Mouse (Mus musculus): ENCODE data around the gene Tob2.

The Tob2 gene

GRCm38 (mm10) chr15:81860471-81861135 is 2.0 kb upstream of the Tob2 start:
- DNase-seq (ENCODE audit: extremely low read depth, insufficient read length, low spot score) = peak; percentile 51

DNA sequence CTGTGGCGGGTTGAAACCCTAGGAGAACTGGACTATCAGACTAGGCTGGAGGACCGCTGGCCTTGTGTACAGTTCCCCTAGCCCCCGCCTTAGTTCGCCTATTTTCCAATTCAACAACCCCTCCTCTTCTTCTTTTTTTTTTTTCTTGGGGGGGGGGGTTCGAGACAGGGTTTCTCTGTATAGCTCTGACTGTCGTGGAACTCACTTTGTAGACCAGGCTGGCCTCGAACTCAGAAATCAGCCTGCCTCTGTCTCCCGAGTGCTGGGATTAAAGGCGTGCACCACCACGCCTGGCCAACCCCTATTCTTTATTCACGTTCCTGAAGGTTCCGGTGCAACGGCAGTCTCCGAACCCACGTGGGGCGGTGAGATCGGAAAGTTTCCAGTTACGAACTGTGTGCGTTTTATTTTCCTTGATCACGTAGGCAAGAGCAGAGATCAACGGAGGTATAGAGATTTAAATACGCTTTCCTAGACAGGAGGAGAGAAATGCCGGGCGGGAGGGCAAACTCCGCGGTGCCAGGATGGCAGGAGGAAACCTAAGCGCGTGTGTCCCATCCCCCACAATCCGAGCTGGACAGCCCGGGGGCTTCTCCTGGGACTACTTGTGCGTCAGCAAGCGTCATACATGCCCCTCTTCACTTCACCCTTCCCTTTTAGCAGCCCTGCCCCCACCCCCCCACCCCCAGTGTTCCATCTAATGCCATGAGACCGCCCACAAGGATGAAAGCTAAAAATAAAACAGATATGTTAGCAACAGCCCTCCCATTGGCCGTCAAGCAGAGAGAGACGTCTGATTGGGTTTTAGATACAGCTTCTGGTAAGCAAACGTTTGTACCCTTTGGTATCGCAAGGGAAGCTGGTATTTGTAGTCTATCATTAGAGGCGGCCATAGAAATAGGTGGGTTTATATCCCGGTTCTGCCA is 997 bp upstream of the Tob2 start:
- DNase-seq (ENCODE audit: extremely low read depth, insufficient read length, low spot score) = peak; percentile 91

GRCm38 (mm10) chr15:81858138-81858516 is 469 bp downstream of the Tob2 start:
- DNase-seq (ENCODE audit: extremely low read depth, insufficient read length, low spot score) = peak; percentile 96

- no peak for DNase-seq (ENCODE audit: extremely low read depth, insufficient read length, low spot score)
These were observed 876 bp downstream of the Tob2 start for GRCm38 (mm10) chr15:81857724-81858116.

- DNase-seq (ENCODE audit: extremely low read depth, insufficient read length, low spot score) = peak; percentile 39
These were observed 1.5 kb downstream of the Tob2 start for GRCm38 (mm10) chr15:81856938-81857723.

DNA sequence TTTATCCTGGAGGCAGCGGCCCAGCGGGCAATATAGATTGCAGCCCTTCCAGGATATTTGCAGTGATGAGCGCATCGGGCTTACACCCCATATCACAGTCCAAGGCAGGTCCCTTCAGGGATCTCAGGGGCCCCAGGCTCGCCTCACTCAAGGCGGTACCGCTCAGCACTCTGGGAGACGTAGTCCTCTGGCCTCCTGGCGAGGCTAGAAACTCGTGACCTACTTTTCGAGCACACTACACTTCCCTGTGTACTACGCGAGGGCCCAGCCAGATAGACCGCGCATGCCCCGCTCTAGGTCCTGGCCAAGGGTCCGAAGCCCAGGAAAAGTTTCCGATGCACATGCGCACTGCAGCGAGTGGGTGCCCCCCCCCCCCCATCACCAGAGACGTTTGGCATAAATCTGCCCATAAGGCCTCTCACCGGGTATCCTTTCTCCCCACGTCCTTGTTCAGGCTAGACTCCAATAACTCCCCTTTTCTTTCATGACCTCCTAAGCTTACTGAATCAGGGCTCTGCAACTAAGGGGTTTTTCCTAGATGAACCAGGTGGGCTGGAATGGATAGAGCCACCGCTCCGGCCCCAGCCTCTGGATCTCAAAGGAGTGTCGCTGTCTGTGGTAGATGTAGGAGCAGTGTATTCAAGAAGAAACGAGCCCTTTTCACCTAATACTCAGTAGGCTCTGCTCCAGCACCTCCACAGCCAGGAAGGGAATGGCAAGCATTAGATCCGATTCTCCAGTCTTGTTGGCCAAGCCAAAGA is 2.4 kb downstream of the Tob2 start:
- DNase-seq (ENCODE audit: extremely low read depth, insufficient read length, low spot score) = peak; percentile 86

GRCm38 (mm10) chr15:81853081-81853480 is 5.5 kb downstream of the Tob2 start:
- no peak for DNase-seq (ENCODE audit: extremely low read depth, insufficient read length, low spot score)

DNA sequence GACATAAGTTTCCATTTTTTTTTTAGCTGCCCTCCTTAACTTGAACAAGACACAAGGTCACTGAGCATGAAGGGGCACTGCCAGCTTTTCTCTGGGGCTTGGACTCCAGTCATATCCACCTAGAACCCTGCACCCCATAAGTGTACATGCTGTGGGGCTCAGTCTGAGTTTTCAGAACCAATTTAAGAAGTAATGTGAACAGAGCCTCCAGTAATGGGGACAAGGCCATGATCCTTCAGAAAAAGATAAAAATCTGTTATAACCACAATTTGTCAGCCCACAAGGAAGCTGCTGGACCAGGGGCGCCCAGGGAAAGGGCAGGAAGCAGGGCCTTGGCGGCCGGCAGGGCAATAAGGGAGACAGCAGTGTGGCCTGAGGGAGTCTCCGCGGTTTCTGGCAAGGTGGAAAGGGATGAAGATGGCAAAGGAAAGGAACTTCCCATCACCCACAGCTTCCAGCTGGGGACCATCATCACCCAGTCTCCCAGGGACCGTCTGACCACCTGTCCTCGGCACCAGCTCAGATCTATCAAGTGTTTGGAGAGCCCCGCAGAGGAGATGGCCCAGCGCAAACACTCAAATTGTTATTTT is 6.1 kb downstream of the Tob2 start:
- DNase-seq (ENCODE audit: extremely low read depth, insufficient read length, low spot score) = no peak

- no peak for DNase-seq (ENCODE audit: extremely low read depth, insufficient read length, low spot score)
These were observed 7.2 kb downstream of the Tob2 start for GRCm38 (mm10) chr15:81851375-81851774.

DNA sequence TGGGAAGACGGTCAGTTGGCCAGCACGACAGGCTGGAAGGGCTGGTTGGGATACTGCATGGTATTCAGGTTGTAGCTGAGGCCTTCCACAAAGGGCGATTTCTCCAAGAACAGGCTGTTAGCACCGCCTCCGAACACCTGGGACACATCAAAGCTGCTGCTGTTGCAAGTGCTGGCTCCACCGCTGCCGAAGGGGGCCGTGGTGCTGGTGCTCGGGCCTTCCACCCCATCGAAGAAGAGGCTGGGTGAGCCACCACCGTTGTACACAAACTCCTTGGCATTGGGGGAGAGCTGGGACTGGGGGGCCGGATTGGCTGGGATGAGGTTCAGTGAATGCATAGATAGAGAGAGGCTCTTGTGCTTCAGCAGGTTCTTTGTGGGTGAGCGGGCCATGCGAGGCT is 7.9 kb downstream of the Tob2 start:
- DNase-seq (ENCODE audit: extremely low read depth, insufficient read length, low spot score) = no peak

DNA sequence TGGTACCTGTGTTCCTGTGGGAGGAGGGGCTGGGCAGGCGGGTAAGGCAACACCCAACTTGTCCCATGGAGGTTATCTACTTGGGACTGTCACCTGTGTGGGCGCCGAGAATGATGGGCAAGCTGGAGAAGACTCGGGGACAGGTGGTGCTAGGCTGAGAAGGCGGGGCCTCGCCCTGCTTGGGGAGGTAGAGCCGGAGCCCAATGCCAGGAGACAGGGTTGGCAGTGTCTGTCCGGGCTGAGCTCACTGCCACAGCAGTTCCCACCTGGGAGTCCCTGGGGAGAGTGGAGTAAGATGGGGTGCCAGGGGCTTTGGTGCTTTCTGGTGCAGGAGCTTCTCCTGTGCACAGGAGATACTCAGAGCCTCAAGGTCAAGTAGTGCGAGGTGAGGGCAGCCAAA is 9.5 kb downstream of the Tob2 start:
- DNase-seq (ENCODE audit: extremely low read depth, insufficient read length, low spot score) = no peak

- DNase-seq (ENCODE audit: extremely low read depth, insufficient read length, low spot score) = peak; percentile 40
These were observed 10.3 kb downstream of the Tob2 start for GRCm38 (mm10) chr15:81848301-81848700.

DNA sequence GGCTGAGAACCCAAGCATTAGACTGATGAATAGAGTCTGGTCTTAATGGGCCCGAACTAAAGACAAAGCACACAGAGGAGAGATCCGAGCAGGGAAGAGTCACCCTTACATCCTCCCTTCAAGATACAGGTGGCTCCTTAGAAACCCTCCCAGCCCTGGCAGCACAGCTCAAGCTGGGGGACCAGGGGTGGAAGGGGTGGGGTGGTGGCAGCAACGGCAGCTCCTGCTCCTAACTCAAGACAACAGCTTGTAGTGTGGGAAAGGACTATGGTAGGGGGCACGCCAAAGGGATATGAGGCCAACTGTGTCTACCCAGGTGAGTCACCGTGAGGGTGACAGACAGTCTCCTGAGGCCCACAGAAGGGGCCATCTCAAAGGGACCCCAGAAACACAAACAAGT is 10.7 kb downstream of the Tob2 start:
- no peak for DNase-seq (ENCODE audit: extremely low read depth, insufficient read length, low spot score)

DNA sequence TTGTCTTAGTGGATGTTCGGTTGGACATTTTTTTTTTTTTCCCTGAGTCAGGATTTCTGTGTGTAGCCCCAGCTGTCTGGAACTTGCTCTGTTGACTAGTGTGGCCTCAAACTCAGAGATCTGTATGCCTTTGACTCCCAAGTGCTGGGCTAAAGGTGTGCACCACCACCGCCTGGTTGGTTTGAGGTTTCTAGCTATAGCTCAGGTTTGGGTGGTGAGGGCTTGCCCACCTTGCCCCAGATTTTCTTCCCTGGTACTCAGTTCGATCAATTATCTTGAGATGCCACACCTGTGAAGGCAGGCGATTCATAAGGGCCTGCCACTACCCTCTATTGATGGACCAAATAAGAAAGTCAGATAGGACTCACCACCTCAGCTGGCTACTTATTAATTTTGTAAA is 11.4 kb downstream of the Tob2 start:
- DNase-seq (ENCODE audit: extremely low read depth, insufficient read length, low spot score) = no peak

GRCm38 (mm10) chr15:81846755-81847154 is 11.8 kb downstream of the Tob2 start:
- DNase-seq (ENCODE audit: extremely low read depth, insufficient read length, low spot score) = no peak

DNA sequence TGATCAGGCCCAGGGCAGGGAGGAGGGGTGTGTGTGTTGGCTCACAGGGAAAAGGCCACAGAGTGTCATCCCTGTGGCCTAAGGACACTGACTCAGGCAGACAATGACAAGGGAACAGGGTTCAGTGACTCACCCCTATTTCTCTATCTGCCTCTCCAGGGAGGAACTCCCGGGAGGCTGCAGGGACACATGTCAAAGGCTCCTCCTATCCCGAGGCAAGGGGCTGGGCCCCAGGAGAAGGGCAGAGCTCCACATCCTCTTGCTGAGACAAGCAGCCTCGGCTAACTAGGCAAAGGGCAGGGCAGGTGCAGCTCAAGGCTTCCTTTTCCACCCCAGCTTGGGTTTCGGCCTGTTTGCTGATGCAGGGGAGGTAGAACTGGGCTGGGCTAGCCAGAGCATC is 12.9 kb downstream of the Tob2 start:
- DNase-seq (ENCODE audit: extremely low read depth, insufficient read length, low spot score) = peak; percentile 77

GRCm38 (mm10) chr15:81845033-81845625 is 13.5 kb downstream of the Tob2 start:
- no peak for DNase-seq (ENCODE audit: extremely low read depth, insufficient read length, low spot score)

- DNase-seq (ENCODE audit: extremely low read depth, insufficient read length, low spot score) = no peak
These were observed 16.3 kb downstream of the Tob2 start for GRCm38 (mm10) chr15:81842275-81842674.

DNA sequence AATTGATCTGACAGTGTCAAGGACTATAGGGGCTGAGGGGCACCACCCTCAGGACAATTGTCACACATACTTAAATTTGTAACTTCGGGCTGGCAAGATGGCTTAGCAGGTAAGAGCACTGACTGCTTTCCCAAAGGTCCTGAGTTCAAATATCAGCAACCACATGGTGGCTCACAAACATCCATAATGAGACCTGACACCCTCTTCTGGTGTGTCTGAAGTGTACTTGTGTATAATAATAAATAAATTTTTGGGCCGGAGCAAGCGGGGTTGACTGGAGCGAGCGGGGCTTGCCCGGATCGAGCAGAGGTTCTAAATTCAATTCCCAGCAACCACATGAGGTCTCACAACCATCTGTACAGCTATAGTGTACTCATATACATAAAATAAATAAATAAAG is 18.3 kb downstream of the Tob2 start:
- DNase-seq (ENCODE audit: extremely low read depth, insufficient read length, low spot score) = no peak

DNA sequence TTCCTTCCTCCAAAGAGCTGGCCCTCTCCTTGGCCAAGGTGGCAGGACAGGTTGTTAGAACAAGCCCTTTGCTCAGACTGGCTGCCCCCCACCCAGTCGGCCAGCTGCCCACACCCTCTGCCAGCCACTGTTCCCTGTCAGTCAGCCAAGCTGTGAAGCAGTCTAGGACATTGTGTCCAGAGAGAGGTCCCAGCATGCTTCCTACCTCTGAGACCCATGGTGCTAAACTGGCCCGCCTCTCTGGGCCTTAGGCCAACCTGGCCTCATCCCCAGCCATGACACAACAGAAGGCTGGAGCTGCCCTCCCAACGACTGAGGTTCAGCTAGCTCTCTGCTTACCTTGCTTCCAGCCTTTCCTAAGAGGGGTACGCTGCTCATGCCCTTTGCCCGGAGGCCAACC is 19.0 kb downstream of the Tob2 start:
- peak; percentile 81 for DNase-seq (ENCODE audit: extremely low read depth, insufficient read length, low spot score)

Data from 3134 (cell line).